Mouse (Mus musculus): Measurements from ENCODE around the gene Aldh3b1. TPM values are rescaled to one million over a fixed set of nuclear protein-coding genes. Genes with fewer than 3 reads are reported as not detected.

Aldh3b1 gene
- polyA plus RNA-seq, 1 experiment from 2014 or later: 22.2 TPM

- POLR2A ChIA-PET: interaction anchor here (0.6 kb wide), 1 partner anchor 9 kb away, joined by 4 read pairs; no protein-coding TSS in a partner anchor
- in situ Hi-C loops (cut with MboI; ENCODE audit: low pct_unique_long_range_greater_than_20kb): loop anchor here (5.0 kb wide), 1 partner anchor 36 kb away; no protein-coding TSS in a partner anchor
- ATAC-seq: peak; percentile 48
- CTCF ChIA-PET: interaction anchor here (0.6 to 3.0 kb wide), 36 partner anchors 8 to 110 kb away, joined by 3 to 32 read pairs (median 3); partner anchors contain the start of genes Acy3, Aldh3b1, Aldh3b3 and Gm49405
- TF ChIP-seq CTCF (IDR thresholded peaks at IDR 0.05): peak; percentile 95
- H3K27me3 ChIP-seq: peaks cover 6% of the 10 kb centered on the region
- DNase-seq (ENCODE audit: low read depth, low spot score): no peak
Observed at GRCm38 (mm10) chr19:3946715-3947114, 17.1 kb upstream of the Aldh3b1 start.

DNA sequence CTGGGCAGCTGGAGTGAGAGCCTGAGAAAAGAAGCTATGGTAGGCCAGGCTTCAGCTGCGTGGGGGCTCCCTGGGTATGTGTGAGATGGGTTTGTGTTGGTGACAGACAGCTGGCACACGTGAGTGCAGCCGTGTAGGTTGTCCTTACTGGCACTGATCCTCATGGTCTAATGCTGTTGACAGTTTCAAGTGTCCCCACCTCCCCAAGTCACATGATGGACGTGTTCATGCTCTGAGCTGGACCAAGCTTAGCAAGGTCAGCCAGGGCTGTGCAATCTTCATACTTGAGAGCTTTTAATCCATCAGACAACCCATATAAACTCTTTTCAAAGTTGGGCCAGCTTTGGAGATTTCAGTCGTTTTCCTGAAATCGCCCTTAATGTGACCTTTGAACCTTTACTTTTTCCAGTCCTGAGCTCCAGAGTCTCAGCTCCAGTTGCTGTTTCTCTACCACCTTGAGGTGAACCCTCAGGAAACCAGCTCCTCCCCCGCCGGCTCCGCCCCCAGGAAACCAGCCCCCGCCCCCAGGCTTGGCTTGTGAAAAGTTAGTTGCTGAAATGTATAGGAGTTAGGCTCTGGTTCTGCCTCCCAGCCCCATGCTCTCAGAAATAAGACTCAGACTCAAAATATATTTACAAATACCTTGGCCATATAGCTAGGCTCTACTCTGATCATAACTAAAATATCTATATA is 16.4 kb upstream of the Aldh3b1 start:
- ChIA-PET CTCF (interaction anchor here (0.7 to 3.0 kb wide), 27 partner anchors 9 to 106 kb away, joined by 3 to 32 read pairs (median 4); partner anchors contain the start of genes Acy3, Aldh3b1, Aldh3b3 and Gm49405), POLR2A (no interaction called here)
- in situ Hi-C loops (cut with MboI; ENCODE audit: low pct_unique_long_range_greater_than_20kb): loop anchor here (5.0 kb wide), 1 partner anchor 36 kb away; no protein-coding TSS in a partner anchor
- ATAC-seq: no peak
- H3K27me3 ChIP-seq: peaks cover 6% of the 10 kb centered on the region
- no peak for DNase-seq (ENCODE audit: low read depth, low spot score)
- no peak for TF ChIP-seq CTCF (IDR thresholded peaks at IDR 0.05)

DNA sequence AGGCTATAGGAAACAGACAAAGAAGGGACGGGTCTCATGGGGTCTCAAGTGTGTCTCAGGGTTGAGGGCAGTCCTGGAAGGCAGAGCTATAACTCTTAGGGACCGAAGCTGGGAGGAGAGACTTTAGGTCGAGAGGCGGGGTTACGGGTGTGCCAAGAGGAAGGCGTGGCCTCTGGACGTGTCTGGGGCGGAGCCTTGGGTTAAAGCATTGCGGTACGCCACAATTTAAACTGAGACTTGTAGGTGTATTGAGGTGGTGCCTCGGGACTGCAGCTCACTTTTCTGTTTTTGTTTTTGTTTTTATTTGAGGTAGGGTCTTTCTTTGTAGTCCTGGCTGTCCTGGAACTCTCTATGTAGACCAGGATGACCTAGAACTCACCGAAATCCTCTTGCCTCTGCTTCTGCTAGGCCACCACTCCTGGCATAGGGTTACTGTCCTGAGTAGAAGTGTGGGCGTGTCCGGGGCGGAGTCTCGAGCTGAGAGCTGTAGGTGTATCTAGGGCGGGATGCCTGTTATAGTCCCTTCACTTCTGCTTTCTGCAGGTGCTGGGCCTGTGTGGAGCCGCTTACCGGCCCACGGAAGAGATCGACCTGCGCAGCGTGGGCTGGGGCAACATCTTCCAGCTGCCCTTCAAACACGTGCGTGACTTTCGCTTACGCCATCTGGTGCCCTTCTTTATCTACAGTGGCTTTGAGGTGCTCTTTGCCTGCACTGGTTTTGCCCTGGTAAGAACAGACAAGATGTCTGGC is 13.6 kb upstream of the Aldh3b1 start:
- TF ChIP-seq CTCF (IDR thresholded peaks at IDR 0.05): no peak
- ATAC-seq (no peak), DNase-seq (ENCODE audit: low read depth, low spot score) (no peak)
- in situ Hi-C loops (cut with MboI; ENCODE audit: low pct_unique_long_range_greater_than_20kb): no loop called here
- ChIA-PET POLR2A (no interaction called here), CTCF (interaction anchor here (0.9 kb wide), 1 partner anchor 37 kb away, joined by 3 read pairs; no protein-coding TSS in a partner anchor)
- H3K27me3 ChIP-seq: peaks cover 4% of the 10 kb centered on the region

GRCm38 (mm10) chr19:3942315-3942714 is 12.7 kb upstream of the Aldh3b1 start:
- DNase-seq (ENCODE audit: low read depth, low spot score): no peak
- no peak for ATAC-seq
- CTCF ChIA-PET: interaction anchor here (0.9 kb wide), 1 partner anchor 16 kb away, joined by 3 read pairs; no protein-coding TSS in a partner anchor
- no peak for TF ChIP-seq CTCF (IDR thresholded peaks at IDR 0.05)
- peaks cover 4% of the 10 kb centered on the region for H3K27me3 ChIP-seq
- in situ Hi-C loops (cut with MboI; ENCODE audit: low pct_unique_long_range_greater_than_20kb): no loop called here
- POLR2A ChIA-PET: no interaction called here

- TF ChIP-seq CTCF (IDR thresholded peaks at IDR 0.05): no peak
- H3K27me3 ChIP-seq: no peaks in the 10 kb centered on the region
- in situ Hi-C loops (cut with MboI; ENCODE audit: low pct_unique_long_range_greater_than_20kb): no loop called here
- ATAC-seq: no peak
- CTCF ChIA-PET: interaction anchor here (1.2 to 1.9 kb wide), 2 partner anchors 10 to 25 kb away, joined by 3 to 4 read pairs; no protein-coding TSS in a partner anchor
- POLR2A ChIA-PET: interaction anchor here (1.1 kb wide), 1 partner anchor 32 kb away, joined by 3 read pairs; no protein-coding TSS in a partner anchor
- no peak for DNase-seq (ENCODE audit: low read depth, low spot score)
Observed at GRCm38 (mm10) chr19:3935896-3936850, 6.6 kb upstream of the Aldh3b1 start.

DNA sequence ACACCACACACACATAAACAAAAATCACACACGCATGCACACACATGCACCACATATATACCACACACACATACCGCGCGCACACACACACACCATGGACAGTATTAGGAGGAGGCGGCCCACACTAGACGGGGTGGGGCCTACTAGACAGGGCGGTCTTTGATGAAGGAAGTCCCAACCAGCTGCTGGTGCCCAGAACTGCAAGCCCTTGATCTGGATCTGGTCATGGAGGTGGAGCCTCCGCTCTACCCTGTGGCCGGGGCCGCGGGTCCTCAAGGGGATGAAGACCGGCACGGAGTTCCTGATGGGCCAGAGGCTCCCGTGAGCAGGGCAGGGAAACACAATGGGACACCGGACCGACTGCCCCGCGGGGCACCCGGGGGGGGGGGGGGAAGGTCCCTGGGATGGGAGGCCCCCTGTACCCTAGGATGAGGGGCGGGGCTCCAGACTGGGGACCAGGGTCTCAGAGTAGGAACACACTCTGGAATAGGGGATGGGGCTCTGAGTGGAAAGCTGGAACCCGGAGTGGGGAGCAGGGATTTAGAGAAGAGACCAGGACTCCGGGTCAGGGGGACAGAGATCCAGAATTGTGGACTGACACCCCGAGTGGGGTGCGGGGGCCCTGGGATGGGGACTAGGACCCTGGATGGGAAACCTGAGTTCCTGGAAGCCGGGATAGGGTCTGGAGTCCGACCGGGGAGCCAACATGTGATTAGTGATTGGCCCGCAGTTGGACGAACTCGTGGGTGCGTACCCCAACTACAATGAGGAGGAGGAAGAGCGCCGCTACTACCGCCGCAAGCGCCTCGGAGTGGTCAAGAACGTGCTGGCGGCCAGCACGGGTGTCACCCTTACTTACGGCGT is 5.7 kb upstream of the Aldh3b1 start, which contains the start of gene Unc93b1:
Gene Unc93b1 (plus strand): TSS at position 155 of the 864 bp plus-strand sequence.
- ChIA-PET POLR2A (no interaction called here), CTCF (no interaction called here)
- DNase-seq (ENCODE audit: low read depth, low spot score) (no peak), ATAC-seq (no peak)
- in situ Hi-C loops (cut with MboI; ENCODE audit: low pct_unique_long_range_greater_than_20kb): no loop called here
- H3K27me3 ChIP-seq: no peaks in the 10 kb centered on the region
- TF ChIP-seq CTCF (IDR thresholded peaks at IDR 0.05): no peak

DNA sequence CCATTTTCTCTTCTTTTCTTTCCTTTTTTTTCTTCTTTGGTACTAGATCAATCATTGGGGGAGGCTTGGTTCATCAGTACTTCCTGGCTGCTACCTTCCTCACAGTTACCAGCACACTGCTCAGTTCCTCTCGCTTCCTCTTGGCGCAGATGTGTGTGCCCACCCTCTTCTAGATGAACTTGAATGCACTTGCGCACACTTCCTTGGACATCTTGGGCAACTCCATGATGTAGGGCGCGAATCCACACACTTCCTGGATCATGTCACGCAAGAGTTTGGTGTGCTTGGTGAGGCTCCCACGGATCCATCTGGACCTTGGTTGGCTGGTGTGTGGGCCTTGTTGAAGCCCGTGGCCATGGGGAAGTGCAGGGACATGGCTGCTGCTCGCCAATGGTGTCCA is 2.1 kb upstream of the Aldh3b1 start:
- ATAC-seq: no peak
- DNase-seq (ENCODE audit: low read depth, low spot score): no peak
- no peaks in the 10 kb centered on the region for H3K27me3 ChIP-seq
- no peak for TF ChIP-seq CTCF (IDR thresholded peaks at IDR 0.05)
- ChIA-PET POLR2A (no interaction called here), CTCF (interaction anchor here (1.4 kb wide), 1 partner anchor 15 kb away, joined by 3 read pairs; no protein-coding TSS in a partner anchor)
- in situ Hi-C loops (cut with MboI; ENCODE audit: low pct_unique_long_range_greater_than_20kb): no loop called here

DNA sequence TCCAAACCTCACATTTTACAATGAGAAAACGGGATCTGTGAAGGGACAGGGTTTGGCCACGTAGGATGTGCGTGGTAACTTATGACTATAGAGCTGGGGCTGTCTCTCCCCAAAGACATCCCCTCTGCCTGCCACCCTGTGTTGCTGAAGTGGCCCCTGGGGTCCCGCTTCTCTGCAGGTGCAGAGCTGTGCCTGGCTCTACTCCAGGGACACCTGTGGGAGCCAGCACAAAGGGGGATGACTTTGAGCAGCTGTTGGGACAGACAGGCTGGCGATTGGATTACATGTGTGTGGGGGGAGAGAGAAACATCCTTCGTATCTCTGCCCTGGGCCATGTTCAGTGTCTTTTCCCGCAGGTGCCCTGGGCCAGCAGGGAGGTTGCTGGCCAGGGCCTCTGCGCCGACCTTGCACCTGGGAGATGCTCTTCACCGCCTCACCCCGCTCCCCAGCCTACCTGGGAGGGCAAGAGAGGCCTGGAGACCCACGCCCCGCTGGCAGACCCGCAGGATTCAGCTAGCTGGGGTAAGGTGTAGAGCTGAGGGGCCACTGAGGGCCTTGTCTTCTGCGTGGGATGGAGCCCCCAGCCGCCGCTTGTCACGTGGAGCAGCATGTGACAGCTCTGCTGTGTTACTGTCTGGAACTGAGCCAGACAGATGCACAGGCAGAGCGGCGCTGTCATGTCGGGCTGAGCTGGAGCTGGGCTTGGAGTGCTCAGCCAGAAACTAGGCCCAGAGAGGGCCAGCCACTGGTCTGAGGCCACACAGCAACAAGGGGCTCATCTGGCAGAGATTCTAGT is 852 bp upstream of the Aldh3b1 start:
- ChIA-PET CTCF (interaction anchor here (1.5 kb wide), 1 partner anchor 82 kb away, joined by 3 read pairs; the partner anchor contains the start of gene Ndufv1), POLR2A (no interaction called here)
- DNase-seq (ENCODE audit: low read depth, low spot score) (no peak), ATAC-seq (no peak)
- no peaks in the 10 kb centered on the region for H3K27me3 ChIP-seq
- TF ChIP-seq CTCF (IDR thresholded peaks at IDR 0.05): no peak
- in situ Hi-C loops (cut with MboI; ENCODE audit: low pct_unique_long_range_greater_than_20kb): no loop called here

Measured in Patski (cell line).